Mouse (Mus musculus) embryo, embryonic 9.5 days (tissue): ENCODE measurements at regions not wholly inside any gene's neighbourhood (a gene's known extent, or its start where the extent isn't known, plus 50 kb on each side); places are given as distances from the start of the nearest gene placed in this dataset.
A peak's percentile ranks its signal among the peaks of the same experiment; 100 is the strongest.

Source experiments
- DNase-seq: peaks from one replicate; pipeline ENCODE4 v3.0.0-alpha.2; 2017; ENCODE audit errors: extremely low spot score

GRCm38 (mm10) chr10:21672171-21672570 lies 79.2 kb downstream of the 1700020N01Rik start:
- DNase-seq = no peak

- DNase-seq = peak; percentile 36
These were observed 79.7 kb downstream of the 1700020N01Rik start for GRCm38 (mm10) chr10:21672666-21673065.

- no peak for DNase-seq
These were observed 80.9 kb downstream of the 1700020N01Rik start for GRCm38 (mm10) chr10:21673831-21674230.

GRCm38 (mm10) chr10:21675786-21676185 lies 82.8 kb downstream of the 1700020N01Rik start:
- no peak for DNase-seq

- DNase-seq = no peak
These were observed 85.0 kb downstream of the 1700020N01Rik start for GRCm38 (mm10) chr10:21677911-21678310.

GRCm38 (mm10) chr10:21678372-21678771 lies 85.4 kb downstream of the 1700020N01Rik start:
- DNase-seq = no peak

GRCm38 (mm10) chr10:21678811-21679451 lies 86.0 kb downstream of the 1700020N01Rik start:
- no peak for DNase-seq

- no peak for DNase-seq
These were observed 87.8 kb downstream of the 1700020N01Rik start for GRCm38 (mm10) chr10:21680789-21681188.

GRCm38 (mm10) chr10:21684286-21685013 lies 91.5 kb downstream of the 1700020N01Rik start:
- DNase-seq = no peak

GRCm38 (mm10) chr10:21685122-21685798 lies 92.3 kb downstream of the 1700020N01Rik start:
- DNase-seq = no peak

GRCm38 (mm10) chr10:21686060-21686459 lies 93.1 kb downstream of the 1700020N01Rik start:
- no peak for DNase-seq

- no peak for DNase-seq
These were observed 94.5 kb downstream of the 1700020N01Rik start for GRCm38 (mm10) chr10:21687484-21687883.

- DNase-seq = no peak
These were observed 95.6 kb downstream of the 1700020N01Rik start for GRCm38 (mm10) chr10:21688513-21688912.

GRCm38 (mm10) chr10:21689847-21690269 lies 96.9 kb downstream of the 1700020N01Rik start:
- no peak for DNase-seq

GRCm38 (mm10) chr10:21695185-21695584 lies 102.2 kb downstream of the 1700020N01Rik start:
- no peak for DNase-seq

- DNase-seq = no peak
These were observed 103.7 kb downstream of the 1700020N01Rik start for GRCm38 (mm10) chr10:21696671-21697070.

GRCm38 (mm10) chr10:21701580-21701979 lies 108.6 kb downstream of the 1700020N01Rik start:
- DNase-seq = no peak

GRCm38 (mm10) chr10:21702134-21702533 lies 109.2 kb downstream of the 1700020N01Rik start:
- DNase-seq = no peak

- DNase-seq = no peak
These were observed 118.9 kb downstream of the 1700020N01Rik start for GRCm38 (mm10) chr10:21711866-21712265.

- no peak for DNase-seq
These were observed 119.9 kb downstream of the 1700020N01Rik start for GRCm38 (mm10) chr10:21712828-21713227.

GRCm38 (mm10) chr10:21715436-21715835 lies 122.5 kb downstream of the 1700020N01Rik start:
- no peak for DNase-seq

GRCm38 (mm10) chr10:21718189-21718588 lies 125.2 kb downstream of the 1700020N01Rik start:
- no peak for DNase-seq

- DNase-seq = no peak
These were observed 131.4 kb downstream of the 1700020N01Rik start for GRCm38 (mm10) chr10:21724351-21724750.
